Mouse (Mus musculus): ENCODE measurements around the gene Adamtsl1.

DNA sequence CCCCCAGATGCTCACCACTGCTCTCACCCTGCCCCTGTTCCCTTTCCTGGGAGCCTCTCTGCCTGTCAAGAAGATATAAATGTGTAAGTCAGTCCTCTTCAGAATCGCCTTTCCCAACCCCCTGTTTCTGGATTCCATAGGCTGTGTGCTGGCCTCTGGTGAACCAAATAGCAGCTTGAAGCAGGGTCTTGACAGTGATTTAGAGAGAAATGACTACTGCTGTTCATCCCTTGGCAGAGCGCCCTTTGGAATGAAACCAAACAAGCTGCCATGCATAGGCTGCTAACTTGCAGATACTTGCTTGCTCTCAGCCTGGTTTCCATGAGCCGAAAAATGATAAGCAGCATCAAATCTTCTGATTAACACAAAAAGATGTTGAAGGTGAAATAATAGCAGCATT lies 610.4 kb downstream of the Adamtsl1 start:
- TF ChIP-seq POLR2A (IDR thresholded peaks at IDR 0.05; ENCODE audit: borderline replicate concordance, extremely low read depth, insufficient read depth, insufficient read length, poor library complexity, severe bottlenecking) (no peak), CTCF (IDR thresholded peaks at IDR 0.05; ENCODE audit: borderline replicate concordance, extremely low read depth, insufficient read depth, insufficient read length) (no peak)

Data from brain, embryonic 14.5 days (tissue).